Comparison of ENCODE assay signal across 30 mouse cellular contexts in genomic region chr17:23762976-23763375, GRCm38 (mm10). TPM values are rescaled to one million over a fixed set of nuclear protein-coding genes. Genes with fewer than 3 reads are reported as not detected.
A peak's percentile ranks its signal among the peaks of the same experiment; 100 is the strongest.
DNase-seq lines count a peak whose midpoint lies in the region; ATAC-seq and TF ChIP-seq lines count a peak whose summit lies in the region.
"Had no signal": no experiment of that assay in that cellular context is flagged by ENCODE, and none has a peak within 500 bp of the region (broad histone marks: within the 10 kb centered on the region; RNA-seq: fewer than 3 reads in every experiment).

No protein-coding gene starts in this region.

- H3K9me3 ChIP-seq in hindbrain, embryonic 14.5 days (ENCODE audit: control insufficient read depth, low read length), result no peaks in the 10 kb centered on the region
- H3K9me3 ChIP-seq in hindbrain, embryonic 11.5 days (ENCODE audit: control insufficient read depth, low read length), result no peaks in the 10 kb centered on the region
- H3K9me3 ChIP-seq in stomach, embryonic 15.5 days, result no peaks in the 10 kb centered on the region
- H3K9me3 ChIP-seq in stomach, postnatal 0 days (ENCODE audit: control insufficient read depth, low read length), result no peaks in the 10 kb centered on the region
- H3K9me3 ChIP-seq: embryonic facial prominence, embryonic 13.5 days; forebrain, embryonic 13.5 days; heart, embryonic 12.5 days; intestine, embryonic 15.5 days had no signal

- ATAC-seq in hindbrain, embryonic 14.5 days (ENCODE audit: low FRiP score), result 0 out of 2 replicates have a peak, but pooled peaks have one; percentile 7
- ATAC-seq in hindbrain, embryonic 11.5 days (ENCODE audit: low FRiP score), result no peak
- ATAC-seq in stomach, embryonic 15.5 days (ENCODE audit: insufficient read depth, low FRiP score, low read depth), result 0 out of 2 replicates have a peak, but pooled peaks have one; percentile 31
- no peak for ATAC-seq in stomach, postnatal 0 days (ENCODE audit: low FRiP score, low TSS enrichment)
- ATAC-seq: CD4-positive, CD25-positive, alpha-beta regulatory T cell, adult 4 months; forebrain, embryonic 13.5 days; hindbrain, embryonic 16.5 days; intestine, embryonic 15.5 days had no signal

- 11% methylated on average over 11 of the region's 11 CpGs for WGBS in cerebellum, adult 2 months
- 79% methylated on average over 11 of the region's 11 CpGs for WGBS in hindbrain, embryonic 14.5 days
- WGBS in hindbrain, embryonic 11.5 days, result 89% methylated on average over 11 of the region's 11 CpGs
- WGBS in stomach, embryonic 15.5 days, result 88% methylated on average over 11 of the region's 11 CpGs
- WGBS in stomach, postnatal 0 days, result 91% methylated on average over 11 of the region's 11 CpGs

- peaks cover 22% of the 10 kb centered on the region for H3K4me1 ChIP-seq in cerebellum, adult 2 months (ENCODE audit: control insufficient read depth, insufficient read depth, low read length)
- no peaks in the 10 kb centered on the region for H3K4me1 ChIP-seq in hindbrain, embryonic 14.5 days (replicated peaks; ENCODE audit: control insufficient read depth, insufficient read depth, low read length)
- no peaks in the 10 kb centered on the region for H3K4me1 ChIP-seq in hindbrain, embryonic 11.5 days (replicated peaks; ENCODE audit: control insufficient read depth, insufficient read depth, low read length)
- H3K4me1 ChIP-seq in stomach, embryonic 15.5 days, result no peaks in the 10 kb centered on the region
- H3K4me1 ChIP-seq in stomach, postnatal 0 days (replicated peaks; ENCODE audit: control insufficient read depth, insufficient read depth), result no peaks in the 10 kb centered on the region
- H3K4me1 ChIP-seq: embryonic facial prominence, embryonic 13.5 days; heart, embryonic 12.5 days had no signal

- no peaks in the 10 kb centered on the region for H3K27me3 ChIP-seq in cerebellum, adult 2 months (ENCODE audit: control insufficient read depth, insufficient read depth, low read length)
- no peaks in the 10 kb centered on the region for H3K27me3 ChIP-seq in hindbrain, embryonic 14.5 days (ENCODE audit: control insufficient read depth, insufficient read depth, low read length)
- H3K27me3 ChIP-seq in hindbrain, embryonic 11.5 days (ENCODE audit: control insufficient read depth, insufficient read depth, low read length), result no peaks in the 10 kb centered on the region
- no peaks in the 10 kb centered on the region for H3K27me3 ChIP-seq in stomach, embryonic 15.5 days (replicated peaks)
- H3K27me3 ChIP-seq in stomach, postnatal 0 days (ENCODE audit: control insufficient read depth, insufficient read depth, low read length), result no peaks in the 10 kb centered on the region
- H3K27me3 ChIP-seq: embryonic facial prominence, embryonic 13.5 days; forebrain, embryonic 13.5 days; heart, embryonic 12.5 days; intestine, embryonic 15.5 days had no signal

- no peak overlapping the region for H3K9ac ChIP-seq in hindbrain, embryonic 14.5 days
- no peak overlapping the region for H3K9ac ChIP-seq in hindbrain, embryonic 11.5 days (ENCODE audit: low read depth, low read length)
- H3K9ac ChIP-seq in stomach, embryonic 15.5 days, result no peak overlapping the region
- H3K9ac ChIP-seq in stomach, postnatal 0 days (ENCODE audit: low read length), result no peak overlapping the region
- H3K9ac ChIP-seq: embryonic facial prominence, embryonic 13.5 days; forebrain, embryonic 13.5 days; heart, embryonic 12.5 days; intestine, embryonic 15.5 days; liver, embryonic 14.5 days had no signal

- no peak for TF ChIP-seq CTCF in cerebellum, adult 2 months (IDR thresholded peaks at IDR 0.05; ENCODE audit: borderline replicate concordance, insufficient read depth, low read depth, low read length)
- TF ChIP-seq CTCF in stomach, postnatal 0 days (IDR thresholded peaks at IDR 0.05; ENCODE audit: low read depth), result no peak

- no peak overlapping the region for H3K4me3 ChIP-seq in cerebellum, adult 2 months (replicated peaks; ENCODE audit: insufficient read depth, low read depth, low read length)
- H3K4me3 ChIP-seq in hindbrain, embryonic 14.5 days (replicated peaks; ENCODE audit: low read length), result no peak overlapping the region
- H3K4me3 ChIP-seq in hindbrain, embryonic 11.5 days (ENCODE audit: low read depth, low read length), result no peak overlapping the region
- no peak overlapping the region for H3K4me3 ChIP-seq in stomach, embryonic 15.5 days (replicated peaks)
- no peak overlapping the region for H3K4me3 ChIP-seq in stomach, postnatal 0 days (ENCODE audit: low read depth, low read length)
- H3K4me3 ChIP-seq: embryonic facial prominence, embryonic 13.5 days; erythroblast, embryonic 14.5 days; forebrain, embryonic 13.5 days; heart, adult 2 months; heart, embryonic 12.5 days; intestine, embryonic 15.5 days; layer of hippocampus, adult 2 months had no signal

- H3K36me3 ChIP-seq in hindbrain, embryonic 14.5 days (replicated peaks; ENCODE audit: control insufficient read depth, insufficient read depth), result peaks cover 66% of the 10 kb centered on the region
- H3K36me3 ChIP-seq in hindbrain, embryonic 11.5 days (ENCODE audit: control insufficient read depth, insufficient read depth, low read length), result peaks cover 25% of the 10 kb centered on the region
- H3K36me3 ChIP-seq in stomach, embryonic 15.5 days, result peaks cover 18% of the 10 kb centered on the region
- peaks cover 10% of the 10 kb centered on the region; the same call in 1 of the 2 replicates for H3K36me3 ChIP-seq in stomach, postnatal 0 days (ENCODE audit: control insufficient read depth, insufficient read depth, low read length)

- no peak for TF ChIP-seq POLR2A in cerebellum, adult 2 months (IDR thresholded peaks at IDR 0.05; ENCODE audit: borderline replicate concordance, insufficient read depth, low read length)

- H3K27ac ChIP-seq in cerebellum, adult 2 months (ENCODE audit: insufficient read depth, low read length), result 0 out of 2 replicates have a peak overlapping the region, but pooled peaks have one; percentile 2
- H3K27ac ChIP-seq in hindbrain, embryonic 14.5 days, result no peak overlapping the region
- no peak overlapping the region for H3K27ac ChIP-seq in hindbrain, embryonic 11.5 days (ENCODE audit: low read depth, low read length)
- H3K27ac ChIP-seq in stomach, embryonic 15.5 days, result no peak overlapping the region
- H3K27ac ChIP-seq in stomach, postnatal 0 days (replicated peaks), result no peak overlapping the region
- H3K27ac ChIP-seq: embryonic facial prominence, embryonic 13.5 days; forebrain, embryonic 13.5 days; heart, adult 2 months; intestine, embryonic 15.5 days; layer of hippocampus, adult 2 months; liver, embryonic 14.5 days; macrophage had no signal

- H3K4me2 ChIP-seq in hindbrain, embryonic 14.5 days (replicated peaks), result no peak overlapping the region
- no peak overlapping the region for H3K4me2 ChIP-seq in hindbrain, embryonic 11.5 days (replicated peaks; ENCODE audit: low read depth, low read length)
- H3K4me2 ChIP-seq in stomach, embryonic 15.5 days, result no peak overlapping the region
- no peak overlapping the region for H3K4me2 ChIP-seq in stomach, postnatal 0 days (replicated peaks; ENCODE audit: low read depth)
- H3K4me2 ChIP-seq: embryonic facial prominence, embryonic 13.5 days; forebrain, embryonic 13.5 days; heart, embryonic 12.5 days; intestine, embryonic 15.5 days had no signal

- DNase-seq in cerebellum, adult 2 months, result peak; percentile 62 to 70
- DNase-seq in cerebellum, postnatal 4 days (ENCODE audit: low spot score in 2 of 2), result no peak
- DNase-seq in hindbrain, embryonic 14.5 days (ENCODE audit: low spot score), result no peak
- no peak for DNase-seq in hindbrain, embryonic 11.5 days (ENCODE audit: low spot score)
- DNase-seq in stomach, postnatal 0 days (ENCODE audit: low spot score), result no peak
- DNase-seq in cerebellum, postnatal 36 days, result peak; percentile 58 to 67
- DNase-seq in layer of hippocampus, postnatal 25 days (ENCODE audit: extremely low spot score in 1 of 2, low spot score in 1 of 2), result no peak
- DNase-seq: adrenal gland, postnatal 25 days; embryo, embryonic 11 days; heart, adult 2 months; heart, postnatal 4 days; kidney, adult 2 months; kidney, postnatal 36 days; layer of hippocampus, postnatal 36 days; liver; lung, adult 2 months; lung, postnatal 10 days had no signal

- no peak for TF ChIP-seq EP300 in stomach, postnatal 0 days (optimal IDR thresholded peaks at IDR 0.05)

RNA-seq across cellular contexts. Expression of gene Flywch1, which starts 8.4 kb away (rescaled TPM):
- 341 and 366 TPM in 2 replicates for polyA plus RNA-seq in cerebellum, adult 2 months (2012; rRNA removed)
- polyA plus RNA-seq in hindbrain, embryonic 14.5 days (2014; fragmentation: Nextera tagmentation; extraction: Ambion mirVana), result 179 and 183 TPM in 2 replicates
- 127 and 135 TPM in 2 replicates for polyA plus RNA-seq in hindbrain, embryonic 11.5 days (2014; fragmentation: Nextera tagmentation; extraction: Ambion mirVana)
- polyA plus RNA-seq in stomach, embryonic 15.5 days (2015; fragmentation: Nextera tagmentation; extraction: Ambion mirVana), result 48.9 and 50.5 TPM in 2 replicates
- 24.2 and 27.3 TPM in 2 replicates for polyA plus RNA-seq in stomach, postnatal 0 days (2015; fragmentation: Nextera tagmentation; extraction: Ambion mirVana)
- 100 to 1,000 TPM; 263 to 298 TPM for total RNA-seq in layer of hippocampus, postnatal 25 days (2021)

RNA-seq across cellular contexts. Expression of gene Kremen2, which starts 17.3 kb away (rescaled TPM):
- 0.57 and 0.84 TPM in 2 replicates for polyA plus RNA-seq in cerebellum, adult 2 months (2012; rRNA removed)
- polyA plus RNA-seq in hindbrain, embryonic 14.5 days (2014; fragmentation: Nextera tagmentation; extraction: Ambion mirVana), result 0.74 and 0.90 TPM in 2 replicates
- polyA plus RNA-seq in hindbrain, embryonic 11.5 days (2014; fragmentation: Nextera tagmentation; extraction: Ambion mirVana), result 2.0 and 2.6 TPM in 2 replicates
- polyA plus RNA-seq in stomach, embryonic 15.5 days (2015; fragmentation: Nextera tagmentation; extraction: Ambion mirVana), result 0.49 and 0.74 TPM in 2 replicates
- polyA plus RNA-seq in stomach, postnatal 0 days (2015; fragmentation: Nextera tagmentation; extraction: Ambion mirVana), result 2.7 and 3.0 TPM in 2 replicates
- under 1 TPM; 0.28 to 0.49 TPM for total RNA-seq in layer of hippocampus, postnatal 25 days (2021)
- total RNA-seq: adrenal gland, postnatal 25 days; gastrocnemius, adult 8-10 months; heart, adult 2 months; heart, postnatal 4 days had no signal
- polyA plus RNA-seq: erythroblast, embryonic 14.5 days; heart, postnatal 0 days; macrophage had no signal

RNA-seq across cellular contexts. Expression of gene Paqr4, which starts 22.3 kb away (rescaled TPM):
- 92.0 and 104 TPM in 2 replicates for polyA plus RNA-seq in cerebellum, adult 2 months (2012; rRNA removed)
- polyA plus RNA-seq in hindbrain, embryonic 14.5 days (2014; fragmentation: Nextera tagmentation; extraction: Ambion mirVana), result 57.5 and 62.8 TPM in 2 replicates
- polyA plus RNA-seq in hindbrain, embryonic 11.5 days (2014; fragmentation: Nextera tagmentation; extraction: Ambion mirVana), result 28.0 and 28.9 TPM in 2 replicates
- 22.6 and 23.2 TPM in 2 replicates for polyA plus RNA-seq in stomach, embryonic 15.5 days (2015; fragmentation: Nextera tagmentation; extraction: Ambion mirVana)
- 26.3 and 28.0 TPM in 2 replicates for polyA plus RNA-seq in stomach, postnatal 0 days (2015; fragmentation: Nextera tagmentation; extraction: Ambion mirVana)
- 10 to 100 TPM; 55.1 to 58.7 TPM for total RNA-seq in layer of hippocampus, postnatal 25 days (2021)

RNA-seq across cellular contexts. Expression of gene Flywch2, which starts 22.9 kb away (rescaled TPM):
- polyA plus RNA-seq in cerebellum, adult 2 months (2012; rRNA removed), result 50.5 and 54.8 TPM in 2 replicates
- 75.4 and 78.4 TPM in 2 replicates for polyA plus RNA-seq in hindbrain, embryonic 14.5 days (2014; fragmentation: Nextera tagmentation; extraction: Ambion mirVana)
- 27.7 and 30.5 TPM in 2 replicates for polyA plus RNA-seq in hindbrain, embryonic 11.5 days (2014; fragmentation: Nextera tagmentation; extraction: Ambion mirVana)
- 18.1 and 23.5 TPM in 2 replicates for polyA plus RNA-seq in stomach, embryonic 15.5 days (2015; fragmentation: Nextera tagmentation; extraction: Ambion mirVana)
- polyA plus RNA-seq in stomach, postnatal 0 days (2015; fragmentation: Nextera tagmentation; extraction: Ambion mirVana), result 15.9 and 16.4 TPM in 2 replicates
- total RNA-seq in layer of hippocampus, postnatal 25 days (2021), result 10 to 100 TPM; 11.3 to 18.4 TPM
- total RNA-seq: gastrocnemius, adult 8-10 months had no signal
- polyA plus RNA-seq: erythroblast, embryonic 14.5 days had no signal

RNA-seq across cellular contexts. Expression of gene Srrm2, which starts 27.4 kb away (rescaled TPM):
- polyA plus RNA-seq in cerebellum, adult 2 months (2012; rRNA removed), result 711 and 720 TPM in 2 replicates
- 390 and 455 TPM in 2 replicates for polyA plus RNA-seq in hindbrain, embryonic 14.5 days (2014; fragmentation: Nextera tagmentation; extraction: Ambion mirVana)
- 427 and 573 TPM in 2 replicates for polyA plus RNA-seq in hindbrain, embryonic 11.5 days (2014; fragmentation: Nextera tagmentation; extraction: Ambion mirVana)
- 448 and 501 TPM in 2 replicates for polyA plus RNA-seq in stomach, embryonic 15.5 days (2015; fragmentation: Nextera tagmentation; extraction: Ambion mirVana)
- polyA plus RNA-seq in stomach, postnatal 0 days (2015; fragmentation: Nextera tagmentation; extraction: Ambion mirVana), result 211 and 215 TPM in 2 replicates
- 100 to 1,000 TPM; 400 to 605 TPM for total RNA-seq in layer of hippocampus, postnatal 25 days (2021)

Comparison
In these comparisons a context has a peak if more than half of its experiments do, and no peak if none do; other contexts are left out.
1. DNase-seq: peak in cerebellum, adult 2 months (2 of 2) and cerebellum, postnatal 36 days (2 of 2); none in cerebellum, postnatal 4 days (0 of 2), hindbrain, embryonic 14.5 days (single experiment), hindbrain, embryonic 11.5 days (single experiment), stomach, postnatal 0 days (single experiment) and layer of hippocampus, postnatal 25 days (0 of 2).
2. ATAC-seq: peak in hindbrain, embryonic 14.5 days (single experiment) and stomach, embryonic 15.5 days (single experiment); none in hindbrain, embryonic 11.5 days (single experiment) and stomach, postnatal 0 days (single experiment).